In the genomic region with DNA sequence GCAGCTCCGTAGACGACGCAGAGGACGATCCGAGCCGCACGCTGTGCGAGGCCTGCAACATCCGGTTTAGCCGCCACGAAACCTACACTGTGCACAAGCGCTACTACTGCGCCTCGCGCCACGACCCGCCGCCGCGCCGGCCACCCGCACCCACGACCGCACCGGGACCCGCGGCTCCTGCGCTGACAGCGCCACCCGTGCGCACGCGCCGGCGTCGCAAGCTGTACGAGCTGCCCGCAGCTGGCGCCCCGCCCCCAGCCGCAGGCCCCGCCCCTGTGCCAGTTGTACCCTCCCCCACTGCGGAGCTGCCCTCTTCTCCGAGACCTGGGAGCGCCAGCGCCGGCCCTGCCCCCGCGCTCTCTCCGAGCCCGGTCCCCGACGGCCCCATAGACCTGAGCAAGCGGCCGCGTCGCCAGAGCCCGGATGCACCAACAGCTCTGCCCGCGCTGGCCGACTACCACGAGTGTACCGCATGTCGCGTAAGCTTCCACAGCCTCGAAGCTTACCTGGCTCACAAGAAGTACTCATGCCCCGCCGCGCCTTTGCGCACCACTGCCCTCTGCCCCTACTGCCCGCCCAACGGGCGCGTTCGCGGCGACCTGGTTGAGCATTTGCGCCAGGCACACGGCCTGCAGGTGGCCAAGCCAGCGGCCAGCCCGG, we compare ENCODE assay signal across 8 mouse cellular contexts. TPM values are rescaled to one million over a fixed set of nuclear protein-coding genes. Genes with fewer than 3 reads are reported as not detected.
A peak's percentile ranks its signal among the peaks of the same experiment; 100 is the strongest.
DNase-seq lines count a peak whose midpoint lies in the region; ATAC-seq lines count a peak whose summit lies in the region.

No protein-coding gene starts in this region.

- H3K4me3 ChIP-seq in forebrain, embryonic 12.5 days (replicated peaks) = peak overlapping the region; percentile 62
- H3K4me3 ChIP-seq in kidney, embryonic 16.5 days (ENCODE audit: low read length) = peak overlapping the region; percentile 59
- peak overlapping the region; percentile 46 for H3K4me3 ChIP-seq in stomach, embryonic 14.5 days (ENCODE audit: low read depth, low read length)

- no peaks in the 10 kb centered on the region for H3K36me3 ChIP-seq in forebrain, embryonic 12.5 days (replicated peaks)
- H3K36me3 ChIP-seq in kidney, embryonic 16.5 days (ENCODE audit: insufficient read depth, low read length) = peaks cover 11% of the 10 kb centered on the region
- peaks cover 16% of the 10 kb centered on the region; the same call in 1 of the 2 replicates for H3K36me3 ChIP-seq in stomach, embryonic 14.5 days (ENCODE audit: control insufficient read depth, insufficient read depth, low read length)

- ATAC-seq in frontal cortex, adult (ENCODE audit: low TSS enrichment) = peak; percentile 17
- peak; percentile 75 for ATAC-seq in forebrain, embryonic 12.5 days (ENCODE audit: low FRiP score)
- ATAC-seq in kidney, embryonic 16.5 days (ENCODE audit: low FRiP score, low TSS enrichment) = peak; percentile 66
- ATAC-seq in stomach, embryonic 14.5 days (ENCODE audit: insufficient number of reproducible peaks, insufficient read depth, low FRiP score, low read depth) = peak; percentile 39

- peaks cover 19% of the 10 kb centered on the region for H3K4me1 ChIP-seq in forebrain, embryonic 12.5 days
- H3K4me1 ChIP-seq in kidney, embryonic 16.5 days (ENCODE audit: insufficient read depth, low read length) = peaks cover 15% of the 10 kb centered on the region
- H3K4me1 ChIP-seq in stomach, embryonic 14.5 days (ENCODE audit: control insufficient read depth, insufficient read depth, low read length) = peaks cover 12% of the 10 kb centered on the region; the same call in 1 of the 2 replicates

- WGBS in forebrain, embryonic 12.5 days = 3% methylated on average over 75 of the region's 81 CpGs
- 6% methylated on average over 60 of the region's 81 CpGs for WGBS in kidney, embryonic 16.5 days
- 13% methylated on average over 73 of the region's 81 CpGs for WGBS in stomach, embryonic 14.5 days

- H3K4me2 ChIP-seq in forebrain, embryonic 12.5 days = peak overlapping the region; percentile 95
- peak overlapping the region; percentile 80 for H3K4me2 ChIP-seq in kidney, embryonic 16.5 days (replicated peaks; ENCODE audit: low read depth, low read length)
- H3K4me2 ChIP-seq in stomach, embryonic 14.5 days (replicated peaks; ENCODE audit: low read depth, low read length) = peak overlapping the region; percentile 85

- H3K9ac ChIP-seq in forebrain, embryonic 12.5 days = peak overlapping the region; percentile 55
- peak overlapping the region; percentile 59 for H3K9ac ChIP-seq in kidney, embryonic 16.5 days (replicated peaks; ENCODE audit: low read length)
- H3K9ac ChIP-seq in stomach, embryonic 14.5 days (replicated peaks; ENCODE audit: low read depth, low read length) = peak overlapping the region; percentile 21; the same call in 1 of the 2 replicates

- H3K27ac ChIP-seq in forebrain, embryonic 12.5 days = no peak overlapping the region
- H3K27ac ChIP-seq in kidney, embryonic 16.5 days (ENCODE audit: low read length) = no peak overlapping the region
- no peak overlapping the region for H3K27ac ChIP-seq in stomach, embryonic 14.5 days (ENCODE audit: low read length)

- peaks cover 86% of the 10 kb centered on the region for H3K27me3 ChIP-seq in forebrain, embryonic 12.5 days
- peaks cover 30% of the 10 kb centered on the region for H3K27me3 ChIP-seq in kidney, embryonic 16.5 days (ENCODE audit: insufficient read depth, low read length)
- H3K27me3 ChIP-seq in stomach, embryonic 14.5 days (ENCODE audit: control insufficient read depth, insufficient read depth, low read length) = peaks cover 20% of the 10 kb centered on the region

- H3K9me3 ChIP-seq in forebrain, embryonic 12.5 days = no peaks in the 10 kb centered on the region
- no peaks in the 10 kb centered on the region for H3K9me3 ChIP-seq in kidney, embryonic 16.5 days (ENCODE audit: low read length)
- no peaks in the 10 kb centered on the region for H3K9me3 ChIP-seq in stomach, embryonic 14.5 days (ENCODE audit: control insufficient read depth, low read depth, low read length)

- no peak for DNase-seq in frontal cortex, postnatal 25 days (ENCODE audit: low spot score in 2 of 2)
- peak; percentile 77 for DNase-seq in R1 (ENCODE audit: low read depth, low spot score)
- peak; percentile 38 for DNase-seq in lung, postnatal 36 days
- no peak for DNase-seq in urinary bladder, adult 18-20 months (ENCODE audit: low spot score in 2 of 2)

RNA-seq across cellular contexts. Expression of a gene that starts 24.2 kb away (rescaled TPM):
- polyA plus RNA-seq in forebrain, embryonic 12.5 days (2016; fragmentation: Nextera tagmentation; extraction: Ambion mirVana) = not detected in 2 replicates
- not detected in 2 replicates for polyA plus RNA-seq in kidney, embryonic 16.5 days (2015; fragmentation: Nextera tagmentation; extraction: Ambion mirVana)
- not detected in 2 replicates for polyA plus RNA-seq in stomach, embryonic 14.5 days (2014; fragmentation: Nextera tagmentation; extraction: Ambion mirVana)

RNA-seq across cellular contexts. Expression of a gene that starts 40.0 kb away (rescaled TPM):
- polyA plus RNA-seq in forebrain, embryonic 12.5 days (2016; fragmentation: Nextera tagmentation; extraction: Ambion mirVana) = 71.8 and 75.5 TPM in 2 replicates
- polyA plus RNA-seq in kidney, embryonic 16.5 days (2015; fragmentation: Nextera tagmentation; extraction: Ambion mirVana) = 50.1 and 50.6 TPM in 2 replicates
- 30.5 and 34.8 TPM in 2 replicates for polyA plus RNA-seq in stomach, embryonic 14.5 days (2014; fragmentation: Nextera tagmentation; extraction: Ambion mirVana)

RNA-seq across cellular contexts. Expression of a gene that starts 54.4 kb away (rescaled TPM):
- 0.82 and 1.2 TPM in 2 replicates for polyA plus RNA-seq in forebrain, embryonic 12.5 days (2016; fragmentation: Nextera tagmentation; extraction: Ambion mirVana)
- polyA plus RNA-seq in kidney, embryonic 16.5 days (2015; fragmentation: Nextera tagmentation; extraction: Ambion mirVana) = 1.5 and 1.6 TPM in 2 replicates
- 3.1 TPM in 2 replicates for polyA plus RNA-seq in stomach, embryonic 14.5 days (2014; fragmentation: Nextera tagmentation; extraction: Ambion mirVana)

Comparison
In these comparisons a context has a peak if more than half of its experiments do, and no peak if none do; other contexts are left out.
1. ATAC-seq: peak in every context shown above with its lines; median percentile 75 in forebrain, embryonic 12.5 days; 66 in kidney, embryonic 16.5 days; 39 in stomach, embryonic 14.5 days; 17 in frontal cortex, adult.
2. DNase-seq: peak in R1 (single experiment) and lung, postnatal 36 days (single experiment); none in frontal cortex, postnatal 25 days (0 of 2) and urinary bladder, adult 18-20 months (0 of 2).
3. Peak in every context shown above with its lines, with median percentiles within 50 percentile points of each other: H3K4me2 ChIP-seq, H3K4me3 ChIP-seq and H3K9ac ChIP-seq.